14 mouse cellular contexts compared by ENCODE assay signal in the genomic region with DNA sequence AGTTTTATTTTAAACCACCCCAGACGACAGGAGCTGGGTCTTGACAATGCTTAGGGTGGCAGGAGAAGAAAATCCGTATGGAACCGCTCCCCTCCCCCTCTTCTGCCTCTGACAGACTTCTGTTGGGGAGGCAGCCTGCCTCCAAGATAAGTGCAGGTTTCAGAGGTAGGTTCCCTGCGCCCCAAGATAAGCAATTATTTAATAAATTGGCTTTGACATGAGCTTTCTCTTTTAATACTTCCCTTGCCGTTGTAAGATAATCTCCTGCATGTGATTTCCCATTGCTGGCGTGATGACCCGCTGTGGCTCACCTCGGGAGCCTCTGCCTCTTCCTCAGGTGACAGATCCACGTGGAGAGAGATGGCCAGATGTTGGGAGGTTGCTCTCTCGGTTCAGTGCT.
A peak's percentile ranks its signal among the peaks of the same experiment; 100 is the strongest.
DNase-seq lines count a peak whose midpoint lies in the region; ATAC-seq and TF ChIP-seq lines count a peak whose summit lies in the region.
"Had no signal": no experiment of that assay in that cellular context is flagged by ENCODE, and none has a peak within 500 bp of the region (broad histone marks: within the 10 kb centered on the region; RNA-seq: fewer than 3 reads in every experiment).

No protein-coding gene starts in this region.

- H3K36me3 ChIP-seq in forebrain, embryonic 14.5 days (ENCODE audit: control insufficient read depth, insufficient read depth, low read length), result no peaks in the 10 kb centered on the region
- H3K36me3 ChIP-seq in forebrain, embryonic 11.5 days (ENCODE audit: control insufficient read depth, insufficient read depth, low read length), result no peaks in the 10 kb centered on the region
- no peaks in the 10 kb centered on the region for H3K36me3 ChIP-seq in hindbrain, postnatal 0 days (ENCODE audit: insufficient read depth, low read length)
- no peaks in the 10 kb centered on the region for H3K36me3 ChIP-seq in hindbrain, embryonic 11.5 days (ENCODE audit: control insufficient read depth, insufficient read depth, low read length)
- no peaks in the 10 kb centered on the region for H3K36me3 ChIP-seq in neural tube, embryonic 15.5 days

- H3K9ac ChIP-seq in forebrain, embryonic 14.5 days (ENCODE audit: low read length), result no peak overlapping the region; the same call in 1 of the 2 replicates
- no peak overlapping the region for H3K9ac ChIP-seq in forebrain, embryonic 11.5 days (ENCODE audit: low read length)
- no peak overlapping the region for H3K9ac ChIP-seq in hindbrain, postnatal 0 days (replicated peaks; ENCODE audit: low read length)
- no peak overlapping the region; the same call in 1 of the 2 replicates for H3K9ac ChIP-seq in hindbrain, embryonic 11.5 days (ENCODE audit: low read depth, low read length)
- H3K9ac ChIP-seq in neural tube, embryonic 15.5 days (replicated peaks), result no peak overlapping the region

- no peak for ATAC-seq in forebrain, embryonic 14.5 days
- no peak for ATAC-seq in forebrain, embryonic 11.5 days (replicated peaks; ENCODE audit: low FRiP score)
- ATAC-seq in hindbrain, postnatal 0 days, result no peak
- no peak for ATAC-seq in hindbrain, embryonic 11.5 days (ENCODE audit: low FRiP score)
- no peak for ATAC-seq in neural tube, embryonic 15.5 days (ENCODE audit: low FRiP score)
- ATAC-seq: activated CD4-positive, CD25-positive, alpha-beta regulatory T cell, adult 4 months; inflammation-experienced regulatory T-cells, adult 6 months had no signal

- H3K27ac ChIP-seq in forebrain, embryonic 14.5 days (ENCODE audit: low read depth, low read length), result no peak overlapping the region
- H3K27ac ChIP-seq in forebrain, embryonic 11.5 days (ENCODE audit: low read depth, low read length), result no peak overlapping the region
- no peak overlapping the region for H3K27ac ChIP-seq in hindbrain, postnatal 0 days
- H3K27ac ChIP-seq in hindbrain, embryonic 11.5 days (ENCODE audit: low read depth, low read length), result no peak overlapping the region
- no peak overlapping the region for H3K27ac ChIP-seq in neural tube, embryonic 15.5 days (replicated peaks)
- H3K27ac ChIP-seq: macrophage had no signal

- peaks cover 13% of the 10 kb centered on the region for H3K4me1 ChIP-seq in forebrain, embryonic 14.5 days (ENCODE audit: control insufficient read depth, insufficient read depth, low read length)
- no peaks in the 10 kb centered on the region for H3K4me1 ChIP-seq in forebrain, embryonic 11.5 days (replicated peaks; ENCODE audit: control insufficient read depth, insufficient read depth, low read length)
- H3K4me1 ChIP-seq in hindbrain, postnatal 0 days (ENCODE audit: insufficient read depth, low read length), result no peaks in the 10 kb centered on the region
- 0 out of 2 replicates have a peak, but pooled peaks cover 2% of the 10 kb centered on the region for H3K4me1 ChIP-seq in hindbrain, embryonic 11.5 days (replicated peaks; ENCODE audit: control insufficient read depth, insufficient read depth, low read length)
- H3K4me1 ChIP-seq in neural tube, embryonic 15.5 days, result peaks cover 13% of the 10 kb centered on the region

- 32% methylated on average over 10 of the region's 10 CpGs for WGBS in forebrain, embryonic 14.5 days
- 39% methylated on average over 10 of the region's 10 CpGs for whole genome bisulfite sequencing in forebrain, embryonic 11.5 days
- 31% methylated on average over 10 of the region's 10 CpGs for WGBS in hindbrain, postnatal 0 days
- WGBS in hindbrain, embryonic 11.5 days, result 35% methylated on average over 10 of the region's 10 CpGs
- WGBS in neural tube, embryonic 15.5 days, result 47% methylated on average over 10 of the region's 10 CpGs

- H3K4me2 ChIP-seq in forebrain, embryonic 14.5 days (ENCODE audit: low read length), result no peak overlapping the region
- no peak overlapping the region for H3K4me2 ChIP-seq in forebrain, embryonic 11.5 days (ENCODE audit: low read depth, low read length, severe bottlenecking)
- H3K4me2 ChIP-seq in hindbrain, postnatal 0 days (ENCODE audit: low read depth, low read length), result 0 out of 2 replicates have a peak overlapping the region, but pooled peaks have one; percentile 9
- H3K4me2 ChIP-seq in hindbrain, embryonic 11.5 days (replicated peaks; ENCODE audit: low read depth, low read length), result no peak overlapping the region
- H3K4me2 ChIP-seq in neural tube, embryonic 15.5 days, result 0 out of 2 replicates have a peak overlapping the region, but pooled peaks have one; percentile 8

- no peaks in the 10 kb centered on the region for H3K9me3 ChIP-seq in forebrain, embryonic 14.5 days (replicated peaks; ENCODE audit: control insufficient read depth, low read length)
- no peaks in the 10 kb centered on the region for H3K9me3 ChIP-seq in forebrain, embryonic 11.5 days (ENCODE audit: control insufficient read depth, low read length)
- H3K9me3 ChIP-seq in hindbrain, postnatal 0 days (ENCODE audit: low read length), result no peaks in the 10 kb centered on the region
- H3K9me3 ChIP-seq in hindbrain, embryonic 11.5 days (ENCODE audit: control insufficient read depth, low read length), result no peaks in the 10 kb centered on the region
- no peaks in the 10 kb centered on the region for H3K9me3 ChIP-seq in neural tube, embryonic 15.5 days (replicated peaks)

- H3K27me3 ChIP-seq in forebrain, embryonic 14.5 days (replicated peaks; ENCODE audit: control insufficient read depth, insufficient read depth, low read length), result no peaks in the 10 kb centered on the region
- no peaks in the 10 kb centered on the region for H3K27me3 ChIP-seq in forebrain, embryonic 11.5 days (ENCODE audit: control insufficient read depth, insufficient read depth, low read length)
- H3K27me3 ChIP-seq in hindbrain, postnatal 0 days (ENCODE audit: insufficient read depth, low read length), result no peaks in the 10 kb centered on the region
- H3K27me3 ChIP-seq in hindbrain, embryonic 11.5 days (ENCODE audit: control insufficient read depth, insufficient read depth, low read length), result no peaks in the 10 kb centered on the region
- H3K27me3 ChIP-seq in neural tube, embryonic 15.5 days (replicated peaks), result 0 out of 2 replicates have a peak, but pooled peaks cover 13% of the 10 kb centered on the region

- DNase-seq in forebrain, embryonic 14.5 days (ENCODE audit: low spot score), result peak; percentile 30
- no peak for DNase-seq in forebrain, embryonic 11.5 days (ENCODE audit: low spot score)
- no peak for DNase-seq in hindbrain, postnatal 0 days (ENCODE audit: low spot score)
- no peak for DNase-seq in hindbrain, embryonic 11.5 days (ENCODE audit: low spot score)
- no peak for DNase-seq in neural tube, embryonic 10.5 days (ENCODE audit: extremely low spot score, low spot score)
- DNase-seq in cerebellum, adult 11 months, result no peak
- DNase-seq in embryo, embryonic 10.5 days (ENCODE audit: low spot score), result no peak
- DNase-seq: cerebellum, postnatal 10 days; right cerebral cortex, adult 18-20 months had no signal

- TF ChIP-seq CTCF in hindbrain, postnatal 0 days (IDR thresholded peaks at IDR 0.05; ENCODE audit: low read depth), result no peak

- no peak overlapping the region for H3K4me3 ChIP-seq in forebrain, embryonic 14.5 days (ENCODE audit: low read depth, low read length)
- no peak overlapping the region for H3K4me3 ChIP-seq in forebrain, embryonic 11.5 days (ENCODE audit: low read depth, low read length)
- H3K4me3 ChIP-seq in hindbrain, postnatal 0 days (ENCODE audit: low read length), result no peak overlapping the region
- H3K4me3 ChIP-seq in hindbrain, embryonic 11.5 days (ENCODE audit: low read depth, low read length), result no peak overlapping the region
- H3K4me3 ChIP-seq in neural tube, embryonic 15.5 days (replicated peaks), result no peak overlapping the region
- H3K4me3 ChIP-seq: erythroblast, embryonic 14.5 days had no signal

Comparison
In these comparisons a context has a peak if more than half of its experiments do, and no peak if none do; other contexts are left out.
1. H3K4me2 ChIP-seq: peak in hindbrain, postnatal 0 days (single experiment) and neural tube, embryonic 15.5 days (single experiment); none in forebrain, embryonic 14.5 days (single experiment), forebrain, embryonic 11.5 days (single experiment) and hindbrain, embryonic 11.5 days (single experiment).